Mouse (Mus musculus) liver, embryonic 14.5 days (tissue): ENCODE measurements around the gene Scnn1b. TPM values are rescaled to one million over a fixed set of nuclear protein-coding genes. Genes with fewer than 3 reads are reported as not detected.
A peak's percentile ranks its signal among the peaks of the same experiment; 100 is the strongest.

Experiments
- ATAC-seq: fragments of 200-750 bp; cut with Nextera tagmentation; 2 replicates; pipeline ENCODE4 v1.8.0; 2017; ENCODE audit warnings: moderate number of reproducible peaks, mild to moderate bottlenecking, moderate library complexity; ENCODE audit not compliant: insufficient read depth
- DNase-seq, 3 experiments: peaks; one replicate each; pipeline ENCODE4 v3.0.0-alpha.2; 2012 to 2013; ENCODE audit warnings: low read depth in 3 of 3, low spot score in 3 of 3
- H3K27ac ChIP-seq: fragments of 300-500 bp; sonication (generic); 2 replicates; pipeline ENCODE4 v1.5.1; 2014; ENCODE audit warnings: moderate library complexity, mild to moderate bottlenecking, control low read depth, inconsistent platforms
- H3K27me3 ChIP-seq: fragments of 300-500 bp; sonication (generic); 2 replicates; pipeline ENCODE4 v1.6.1; 2014; ENCODE audit warnings: mild to moderate bottlenecking, low read length, moderate library complexity; ENCODE audit not compliant: control insufficient read depth, insufficient read depth
- H3K36me3 ChIP-seq: fragments of 300-500 bp; sonication (generic); replicated peaks from 2 replicates; pipeline ENCODE4 v1.6.1; 2014; ENCODE audit warnings: low read depth; ENCODE audit not compliant: control insufficient read depth, insufficient read depth
- H3K4me1 ChIP-seq, 2 experiments: fragments of 200-500 bp in 1 of 2; fragments of 300-500 bp in 1 of 2; sonication (generic) in 1 of 2; replicated peaks; 2 replicates each; pipeline ENCODE4 v1.6.1; 2012 to 2014; ENCODE audit warnings: antibody characterized with exemption in 1 of 2, inconsistent platforms in 1 of 2, low read length in 1 of 2; ENCODE audit not compliant: control insufficient read depth in 2 of 2, insufficient read depth in 2 of 2
- H3K4me2 ChIP-seq: fragments of 300-500 bp; sonication (generic); 2 replicates; pipeline ENCODE4 v1.6.1; 2014; ENCODE audit warnings: low read depth, mild to moderate bottlenecking, control low read depth, moderate library complexity
- H3K4me3 ChIP-seq, 2 experiments: fragments of 200-500 bp in 1 of 2; fragments of 300-500 bp in 1 of 2; sonication (generic) in 1 of 2; 2 replicates each; pipeline ENCODE4 v1.5.1; 2012 to 2014; ENCODE audit warnings: low read depth in 2 of 2, low read length in 2 of 2, mild to moderate bottlenecking in 2 of 2, control low read depth in 1 of 2, inconsistent platforms in 1 of 2, moderate library complexity in 1 of 2; ENCODE audit not compliant: insufficient read depth in 1 of 2
- H3K9ac ChIP-seq: fragments of 300-500 bp; sonication (generic); replicated peaks from 2 replicates; pipeline ENCODE4 v1.6.1; 2014; ENCODE audit warnings: mild to moderate bottlenecking, control low read depth, moderate library complexity
- H3K9me3 ChIP-seq: fragments of 300-500 bp; sonication (generic); 2 replicates; pipeline ENCODE4 v1.6.1; 2016; ENCODE audit warnings: low read length, mixed read lengths; ENCODE audit not compliant: control insufficient read depth
- CTCF ChIP-seq: IDR thresholded peaks from 2 replicates; pipeline ENCODE4 v1.5.1; 2016; ENCODE audit warnings: antibody characterized with exemption, low read depth, control low read depth
- EP300 ChIP-seq: IDR thresholded peaks from 2 replicates; pipeline ENCODE4 v1.6.1; 2016; ENCODE audit warnings: antibody characterized with exemption, low read depth
- WGBS: fragments of 180-500 bp; shearing (Covaris S2); extraction: QIAGEN DNeasy Blood & Tissue Kit; methylation state at CpG from one replicate; pipeline ENCODE4 v1.1.7; 2014; ENCODE audit not compliant: insufficient replicate concordance; 5-methylcytosine and 5-hydroxymethylcytosine counted together
- polyA plus RNA-seq, 2 experiments: library from polyadenylated mRNA; depleted of rRNA in 1 of 2; stranded (reverse) in 1 of 2; unstranded in 1 of 2; fragments of >200 nt; fragmentation: Nextera tagmentation in 1 of 2; extraction: Ambion mirVana in 1 of 2; gene quantifications; 2 replicates each; pipeline versions ENCODE4 v1.2.1 to v1.2.3; 2012 to 2014

Gene Scnn1b
- polyA plus RNA-seq, 2 experiments, result 0.01 TPM; not detected in 1

GRCm38 (mm10) chr7:121938124-121938891 is 73.5 kb downstream of the Scnn1b start:
- ATAC-seq (no peak), DNase-seq (no peak)
- Histone ChIP-seq H3K27ac (no peak overlapping the region), H3K9ac (no peak overlapping the region), H3K27me3 (no peaks in the 10 kb centered on the region), H3K36me3 (no peaks in the 10 kb centered on the region), H3K4me3 (no peak overlapping the region), H3K9me3 (no peaks in the 10 kb centered on the region), H3K4me1 (peaks cover 2 to 4% of the 10 kb centered on the region in 2 experiments; a peak in 3 of 4 replicates), H3K4me2 (no peak overlapping the region)
- WGBS, result 73% methylated on average over 8 of the region's 8 CpGs
- TF ChIP-seq EP300 (no peak), CTCF (no peak)

GRCm38 (mm10) chr7:121939244-121939643 is 74.4 kb downstream of the Scnn1b start:
- H3K4me3 ChIP-seq, result no peak overlapping the region
- 60% methylated on average over 6 of the region's 6 CpGs for WGBS
- TF ChIP-seq EP300, result no peak
- TF ChIP-seq CTCF, result no peak
- no peak overlapping the region for H3K9ac ChIP-seq
- peaks cover 2 to 4% of the 10 kb centered on the region in 2 experiments; a peak in 3 of 4 replicates for H3K4me1 ChIP-seq
- ATAC-seq (no peak), DNase-seq (no peak)
- H3K27me3 ChIP-seq, result no peaks in the 10 kb centered on the region
- H3K9me3 ChIP-seq, result no peaks in the 10 kb centered on the region
- no peaks in the 10 kb centered on the region for H3K36me3 ChIP-seq
- no peak overlapping the region for H3K4me2 ChIP-seq
- H3K27ac ChIP-seq, result no peak overlapping the region

- H3K9ac ChIP-seq, result no peak overlapping the region
- DNase-seq (peak; percentile 11 to 31 (median 24)), ATAC-seq (peak; percentile 74; the same call in 1 of the 2 replicates)
- no peak overlapping the region for H3K27ac ChIP-seq
- H3K4me1 ChIP-seq, result peaks cover 2 to 4% of the 10 kb centered on the region in 2 experiments; a peak in 3 of 4 replicates
- no peak overlapping the region for H3K4me3 ChIP-seq
- no peaks in the 10 kb centered on the region for H3K36me3 ChIP-seq
- no peaks in the 10 kb centered on the region for H3K9me3 ChIP-seq
- 31% methylated on average over 4 of the region's 4 CpGs for WGBS
- TF ChIP-seq CTCF (no peak), EP300 (no peak)
- no peak overlapping the region for H3K4me2 ChIP-seq
- no peaks in the 10 kb centered on the region for H3K27me3 ChIP-seq
Observed at GRCm38 (mm10) chr7:121939729-121940128, 74.9 kb downstream of the Scnn1b start.

- Histone ChIP-seq H3K36me3 (no peaks in the 10 kb centered on the region), H3K9ac (no peak overlapping the region), H3K4me1 (peaks cover 2 to 4% of the 10 kb centered on the region in 2 experiments; a peak in 3 of 4 replicates), H3K27ac (no peak overlapping the region), H3K9me3 (no peaks in the 10 kb centered on the region), H3K4me3 (no peak overlapping the region), H3K27me3 (no peaks in the 10 kb centered on the region), H3K4me2 (no peak overlapping the region)
- TF ChIP-seq EP300 (no peak), CTCF (no peak)
- ATAC-seq (no peak), DNase-seq (no peak)
- 76% methylated on average over 3 of the region's 3 CpGs for WGBS
Observed at GRCm38 (mm10) chr7:121941016-121941415, 76.2 kb downstream of the Scnn1b start.

- no peaks in the 10 kb centered on the region for H3K36me3 ChIP-seq
- TF ChIP-seq CTCF (no peak), EP300 (no peak)
- no peak overlapping the region for H3K4me2 ChIP-seq
- no peaks in the 10 kb centered on the region for H3K9me3 ChIP-seq
- no peak for DNase-seq
- H3K27ac ChIP-seq, result no peak overlapping the region
- no peaks in the 10 kb centered on the region for H3K27me3 ChIP-seq
- 65% methylated on average over 3 of the region's 3 CpGs for WGBS
- ATAC-seq, result no peak
- no peak overlapping the region for H3K9ac ChIP-seq
- no peak overlapping the region for H3K4me3 ChIP-seq
- H3K4me1 ChIP-seq, result peaks cover 2 to 4% of the 10 kb centered on the region in 2 experiments; a peak in 3 of 4 replicates
Observed at GRCm38 (mm10) chr7:121941640-121942039, 76.8 kb downstream of the Scnn1b start.
